Mouse (Mus musculus): ENCODE measurements around the gene Scai. TPM values are rescaled to one million over a fixed set of nuclear protein-coding genes. Genes with fewer than 3 reads are reported as not detected.
A peak's percentile ranks its signal among the peaks of the same experiment; 100 is the strongest.

Scai gene
- polyA plus RNA-seq, 1 experiment from 2014 or later = 19.6 TPM

GRCm38 (mm10) chr2:39185942-39186341 is 4.6 kb downstream of the Scai start:
- WGBS = 78% methylated on average over 3 of the region's 3 CpGs
- Histone ChIP-seq H3K4me2 (replicated peaks) (no peak overlapping the region), H3K9me3 (no peaks in the 10 kb centered on the region), H3K36me3 (peaks cover 12% of the 10 kb centered on the region), H3K4me3 (no peak overlapping the region), H3K27me3 (no peaks in the 10 kb centered on the region), H3K9ac (replicated peaks) (no peak overlapping the region), H3K4me1 (peaks cover 21% of the 10 kb centered on the region), H3K27ac (replicated peaks) (no peak overlapping the region)
- ATAC-seq (replicated peaks) = no peak

DNA sequence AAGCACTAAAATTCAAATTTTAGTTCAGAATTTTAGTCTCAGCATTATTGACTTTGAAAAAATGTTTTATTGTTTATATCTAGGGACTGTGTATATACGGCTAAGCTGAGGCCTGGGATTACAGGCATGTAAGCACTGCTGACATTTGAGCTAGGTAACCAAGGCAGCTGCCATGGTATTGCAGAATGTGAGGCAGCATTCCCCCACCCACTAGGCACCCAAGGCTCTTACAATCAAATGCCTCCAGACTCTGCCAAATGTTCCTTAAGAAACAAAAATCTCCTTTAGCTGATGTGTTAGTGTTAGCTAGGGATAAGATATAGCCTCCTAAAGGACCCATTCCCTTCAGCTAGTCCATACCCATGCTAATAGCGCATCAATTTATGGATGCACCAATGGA is 6.9 kb downstream of the Scai start:
- Histone ChIP-seq H3K27me3 (no peaks in the 10 kb centered on the region), H3K9ac (replicated peaks) (no peak overlapping the region), H3K4me2 (replicated peaks) (no peak overlapping the region), H3K9me3 (no peaks in the 10 kb centered on the region), H3K36me3 (peaks cover 19% of the 10 kb centered on the region), H3K4me1 (peaks cover 6% of the 10 kb centered on the region), H3K4me3 (no peak overlapping the region), H3K27ac (replicated peaks) (no peak overlapping the region)
- 96% methylated on average over 2 of the region's 2 CpGs for WGBS
- ATAC-seq (replicated peaks) = no peak

GRCm38 (mm10) chr2:39160996-39161395 is 29.5 kb downstream of the Scai start:
- Histone ChIP-seq H3K9me3 (no peaks in the 10 kb centered on the region), H3K4me2 (replicated peaks) (no peak overlapping the region), H3K27me3 (no peaks in the 10 kb centered on the region), H3K4me3 (no peak overlapping the region), H3K4me1 (peaks cover 6% of the 10 kb centered on the region; the same call in 1 of the 2 replicates), H3K27ac (replicated peaks) (no peak overlapping the region), H3K9ac (replicated peaks) (no peak overlapping the region), H3K36me3 (no peaks in the 10 kb centered on the region; the same call in 1 of the 2 replicates)
- ATAC-seq (replicated peaks) = no peak
- WGBS = 93% methylated on average over 1 of the region's 1 CpGs

- Histone ChIP-seq H3K9me3 (no peaks in the 10 kb centered on the region), H3K4me1 (peaks cover 6% of the 10 kb centered on the region; the same call in 1 of the 2 replicates), H3K4me2 (replicated peaks) (no peak overlapping the region), H3K36me3 (no peaks in the 10 kb centered on the region; the same call in 1 of the 2 replicates), H3K27ac (replicated peaks) (no peak overlapping the region), H3K9ac (replicated peaks) (no peak overlapping the region), H3K4me3 (no peak overlapping the region), H3K27me3 (no peaks in the 10 kb centered on the region)
- WGBS = 75% methylated on average over 1 of the region's 1 CpGs
- ATAC-seq (replicated peaks) = no peak
These were observed 32.6 kb downstream of the Scai start for GRCm38 (mm10) chr2:39157916-39158315.

- Histone ChIP-seq H3K9me3 (no peaks in the 10 kb centered on the region), H3K9ac (replicated peaks) (no peak overlapping the region), H3K4me3 (no peak overlapping the region), H3K4me2 (replicated peaks) (no peak overlapping the region), H3K27ac (replicated peaks) (no peak overlapping the region), H3K27me3 (no peaks in the 10 kb centered on the region), H3K36me3 (no peaks in the 10 kb centered on the region; the same call in 1 of the 2 replicates), H3K4me1 (peaks cover 6% of the 10 kb centered on the region; the same call in 1 of the 2 replicates)
- ATAC-seq (replicated peaks) = no peak
- WGBS = 97% methylated on average over 1 of the region's 1 CpGs
These were observed 33.7 kb downstream of the Scai start for GRCm38 (mm10) chr2:39156821-39157220.

DNA sequence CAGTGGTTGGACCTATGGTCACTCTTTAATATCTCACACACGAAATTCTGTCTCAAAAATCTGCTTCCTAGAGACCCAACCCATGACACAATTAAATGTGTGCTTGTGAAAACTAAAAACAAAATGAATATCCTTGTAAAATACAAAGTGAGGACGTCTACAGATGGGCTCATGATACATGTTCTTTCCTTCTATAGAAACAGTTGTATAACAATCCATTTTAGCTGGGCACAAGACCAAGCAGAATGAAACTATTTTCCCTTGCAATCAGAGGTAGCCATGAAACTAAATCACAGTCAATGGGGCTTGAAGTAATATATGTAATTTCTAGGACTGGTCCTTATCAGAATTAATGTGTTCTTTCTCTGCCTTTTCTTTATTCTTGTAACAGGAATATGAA is 39.6 kb downstream of the Scai start:
- 77% methylated on average over 2 of the region's 2 CpGs for WGBS
- H3K4me3 ChIP-seq = no peak overlapping the region
- H3K27ac ChIP-seq (replicated peaks) = no peak overlapping the region
- no peaks in the 10 kb centered on the region for H3K27me3 ChIP-seq
- no peaks in the 10 kb centered on the region for H3K9me3 ChIP-seq
- H3K4me1 ChIP-seq = no peaks in the 10 kb centered on the region
- no peak overlapping the region for H3K4me2 ChIP-seq (replicated peaks)
- no peak for ATAC-seq (replicated peaks)
- H3K36me3 ChIP-seq = no peaks in the 10 kb centered on the region
- H3K9ac ChIP-seq (replicated peaks) = no peak overlapping the region

GRCm38 (mm10) chr2:39148075-39148474 is 42.5 kb downstream of the Scai start:
- no peak overlapping the region for H3K9ac ChIP-seq (replicated peaks)
- no peak for ATAC-seq (replicated peaks)
- H3K4me2 ChIP-seq (replicated peaks) = no peak overlapping the region
- no peak overlapping the region for H3K27ac ChIP-seq (replicated peaks)
- H3K4me3 ChIP-seq = no peak overlapping the region
- no peaks in the 10 kb centered on the region for H3K9me3 ChIP-seq
- no peaks in the 10 kb centered on the region for H3K27me3 ChIP-seq
- H3K4me1 ChIP-seq = no peaks in the 10 kb centered on the region
- 0 out of 2 replicates have a peak, but pooled peaks cover 2% of the 10 kb centered on the region for H3K36me3 ChIP-seq
- WGBS = 68% methylated on average over 2 of the region's 2 CpGs

GRCm38 (mm10) chr2:39146469-39146868 is 44.1 kb downstream of the Scai start:
- H3K4me2 ChIP-seq (replicated peaks) = no peak overlapping the region
- no peak overlapping the region for H3K4me3 ChIP-seq
- no peaks in the 10 kb centered on the region for H3K27me3 ChIP-seq
- WGBS = 85% methylated on average over 1 of the region's 1 CpGs
- no peak overlapping the region for H3K9ac ChIP-seq (replicated peaks)
- H3K9me3 ChIP-seq = no peaks in the 10 kb centered on the region
- H3K36me3 ChIP-seq = 0 out of 2 replicates have a peak, but pooled peaks cover 2% of the 10 kb centered on the region
- no peaks in the 10 kb centered on the region for H3K4me1 ChIP-seq
- ATAC-seq (replicated peaks) = peak; percentile 58; the same call in 1 of the 2 replicates
- no peak overlapping the region for H3K27ac ChIP-seq (replicated peaks)

DNA sequence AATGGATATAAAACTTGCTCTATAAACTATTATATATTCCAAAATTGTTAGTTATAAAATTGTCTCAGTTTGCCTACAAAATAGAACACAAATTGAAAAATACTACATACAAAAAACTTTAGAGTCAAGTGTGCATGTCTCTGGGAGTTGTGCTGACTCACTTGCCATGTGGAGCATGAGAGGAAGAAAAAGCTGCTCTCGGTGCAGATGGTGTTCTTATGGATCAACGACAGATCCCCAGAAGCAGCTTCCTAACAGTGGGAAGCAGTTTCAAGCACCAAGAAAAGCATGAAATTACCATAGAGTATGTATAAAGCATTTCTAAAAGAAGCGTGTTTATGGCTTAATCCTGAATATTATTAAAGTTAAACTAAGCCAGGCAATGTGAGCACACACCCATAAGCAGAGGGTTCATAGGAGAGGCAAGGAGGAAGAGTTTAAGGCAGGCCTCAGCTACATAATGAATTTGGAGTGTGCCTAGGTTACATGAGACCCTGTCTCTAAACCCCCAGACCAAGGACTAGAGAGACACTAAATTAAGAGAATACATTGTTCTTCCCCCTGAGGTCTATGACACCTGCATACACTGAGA is 48.1 kb downstream of the Scai start:
- WGBS = 76% methylated on average over 3 of the region's 3 CpGs

DNA sequence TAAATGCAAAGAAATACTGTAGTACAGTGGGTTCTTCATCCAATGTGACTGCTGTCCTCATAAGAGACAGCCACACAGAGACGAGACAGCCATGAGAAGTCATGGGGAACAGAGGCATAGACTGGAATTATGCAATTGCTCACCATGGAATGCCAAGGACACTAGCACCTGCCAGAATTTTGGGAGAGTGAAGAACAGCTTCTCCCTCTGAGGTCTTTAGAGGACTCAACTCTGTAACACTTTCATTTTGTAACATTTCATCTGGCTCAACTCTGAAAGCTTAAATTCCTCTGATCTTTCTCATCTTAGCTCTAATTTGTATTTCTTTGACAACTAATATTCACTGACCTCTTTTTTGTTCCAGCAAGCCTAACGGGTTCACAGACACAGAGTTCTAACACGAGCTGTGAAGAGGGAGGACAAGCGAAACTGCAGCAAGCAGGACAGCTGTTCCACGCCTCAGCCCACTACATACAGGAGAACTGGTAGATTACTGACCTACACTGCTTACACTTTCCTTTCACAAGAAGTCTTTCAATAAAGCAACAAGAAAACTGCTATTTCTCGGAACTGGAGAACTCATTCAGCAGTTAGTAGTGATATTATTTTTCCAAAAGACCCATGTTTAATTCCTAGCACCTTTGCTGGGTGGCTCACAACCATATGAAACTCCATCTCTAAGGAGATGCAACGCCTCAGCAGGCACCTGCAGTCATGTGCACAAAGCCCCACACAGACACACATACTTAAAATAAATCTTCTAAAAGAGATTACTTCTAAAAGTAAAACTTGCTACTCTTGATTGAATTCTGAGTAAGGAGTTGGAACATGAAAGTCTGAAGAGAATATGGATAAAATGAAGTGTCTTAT is 49.7 kb downstream of the Scai start:
- Histone ChIP-seq H3K9me3 (no peaks in the 10 kb centered on the region), H3K4me2 (replicated peaks) (no peak overlapping the region), H3K4me1 (no peaks in the 10 kb centered on the region), H3K9ac (replicated peaks) (no peak overlapping the region), H3K4me3 (no peak overlapping the region), H3K36me3 (0 out of 2 replicates have a peak, but pooled peaks cover 2% of the 10 kb centered on the region), H3K27me3 (no peaks in the 10 kb centered on the region), H3K27ac (replicated peaks) (no peak overlapping the region)
- WGBS = 85% methylated on average over 7 of the region's 7 CpGs
- ATAC-seq (replicated peaks) = no peak

More for the DNA sequence above, 48.1 kb downstream of the Scai start:
- no peak overlapping the region for H3K4me2 ChIP-seq (replicated peaks)
- 0 out of 2 replicates have a peak, but pooled peaks cover 2% of the 10 kb centered on the region for H3K36me3 ChIP-seq
- ATAC-seq (replicated peaks) = no peak
- H3K9me3 ChIP-seq = no peaks in the 10 kb centered on the region
- no peak overlapping the region for H3K27ac ChIP-seq (replicated peaks)
- no peak overlapping the region for H3K9ac ChIP-seq (replicated peaks)
- no peaks in the 10 kb centered on the region for H3K27me3 ChIP-seq
- no peak overlapping the region for H3K4me3 ChIP-seq
- H3K4me1 ChIP-seq = no peaks in the 10 kb centered on the region

DNA sequence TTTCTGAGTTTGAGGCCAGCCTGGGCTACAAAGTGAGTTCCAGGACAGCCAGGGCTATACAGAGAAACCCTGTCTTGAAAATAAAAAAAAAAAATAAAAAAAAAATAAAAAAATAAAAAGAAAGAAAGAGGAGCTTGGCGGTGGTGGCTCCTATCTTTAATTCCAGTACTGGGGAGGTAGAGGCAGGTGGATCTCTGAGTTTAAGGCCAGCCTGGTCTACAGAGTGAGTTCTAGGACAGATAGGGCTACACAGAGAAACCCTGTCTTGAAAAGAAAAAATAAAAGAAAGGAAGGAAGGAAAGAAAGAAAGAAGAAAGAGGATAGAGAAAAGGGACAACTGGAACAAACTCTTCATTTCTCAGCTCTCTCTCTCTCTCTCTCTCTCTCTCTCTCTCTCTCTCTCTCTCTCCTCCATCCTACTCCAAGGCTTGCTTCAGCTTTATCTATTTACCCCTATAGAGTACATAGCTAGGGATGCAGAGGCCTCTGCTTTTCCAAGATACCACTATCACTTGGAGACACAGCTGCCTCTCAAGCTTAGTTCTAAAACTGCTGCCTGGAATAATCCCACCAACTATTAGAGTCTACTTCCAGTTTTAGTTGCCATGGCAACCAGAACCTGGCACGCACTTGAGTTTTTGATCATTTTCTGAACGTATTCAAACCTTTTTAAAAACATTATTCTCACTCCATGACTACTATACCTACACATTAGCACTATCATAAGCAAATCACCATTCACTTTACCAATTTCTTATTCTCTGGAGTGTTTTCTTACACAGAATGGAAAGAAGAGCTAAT is 60.8 kb downstream of the Scai start:
- Histone ChIP-seq H3K36me3 (peaks cover under 1% of the 10 kb centered on the region; the same call in 1 of the 2 replicates), H3K27ac (replicated peaks) (0 out of 2 replicates have a peak overlapping the region, but pooled peaks have one; percentile 19), H3K4me3 (no peak overlapping the region), H3K9me3 (no peaks in the 10 kb centered on the region), H3K4me1 (peaks cover 4% of the 10 kb centered on the region), H3K4me2 (replicated peaks) (no peak overlapping the region), H3K9ac (replicated peaks) (no peak overlapping the region), H3K27me3 (no peaks in the 10 kb centered on the region)
- ATAC-seq (replicated peaks) = peak; percentile 63
- WGBS = 57% methylated on average over 3 of the region's 3 CpGs

DNA sequence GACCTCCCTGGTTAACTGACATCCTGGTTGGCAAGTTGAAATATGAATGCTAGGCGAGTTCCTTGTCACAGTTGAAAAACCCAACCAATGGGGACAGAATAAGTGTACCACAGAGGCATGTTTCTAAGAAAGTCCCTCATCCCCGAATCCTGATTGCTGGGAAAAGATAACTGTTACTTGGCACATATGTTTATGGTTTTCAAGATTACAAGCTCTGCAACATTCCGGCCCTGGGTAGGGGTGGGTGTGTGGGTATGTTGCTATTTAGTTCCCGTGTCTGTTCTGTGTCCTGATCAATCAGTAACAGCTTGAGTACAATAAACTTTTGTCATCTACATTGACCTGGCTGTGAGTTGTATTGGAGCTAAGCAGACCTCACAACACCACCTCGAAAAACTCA is 66.4 kb downstream of the Scai start:
- Histone ChIP-seq H3K27me3 (no peaks in the 10 kb centered on the region), H3K4me2 (replicated peaks) (no peak overlapping the region), H3K27ac (replicated peaks) (no peak overlapping the region), H3K4me1 (no peaks in the 10 kb centered on the region), H3K36me3 (peaks cover 33% of the 10 kb centered on the region), H3K4me3 (no peak overlapping the region), H3K9me3 (no peaks in the 10 kb centered on the region), H3K9ac (replicated peaks) (no peak overlapping the region)
- no peak for ATAC-seq (replicated peaks)
- 90% methylated on average over 5 of the region's 5 CpGs for WGBS

Data from forebrain, embryonic 15.5 days (tissue).